Mouse (Mus musculus) stomach, postnatal 0 days (tissue): ENCODE measurements around the gene Lypla2.

Source experiments
- CTCF ChIP-seq: IDR thresholded peaks from 2 replicates; pipeline ENCODE4 v1.5.1; 2016; ENCODE audit warnings: antibody characterized with exemption, low read depth, mild to moderate bottlenecking, moderate library complexity
- EP300 ChIP-seq: optimal IDR thresholded peaks from 2 replicates; pipeline ENCODE3; 2016; ENCODE audit warnings: antibody characterized with exemption

- TF ChIP-seq CTCF (no peak), EP300 (no peak)
These were observed 14.0 kb upstream of the Lypla2 start for GRCm38 (mm10) chr4:135986301-135986942.
